Comparison of ENCODE assay signal across 20 mouse cellular contexts in genomic region chr4:107550546-107550945, GRCm38 (mm10).
DNase-seq lines count a peak whose midpoint lies in the region; ATAC-seq and TF ChIP-seq lines count a peak whose summit lies in the region.
"Had no signal": no experiment of that assay in that cellular context is flagged by ENCODE, and none has a peak within 500 bp of the region (broad histone marks: within the 10 kb centered on the region; RNA-seq: fewer than 3 reads in every experiment).

No protein-coding gene starts in this region.

- H3K9me3 ChIP-seq in limb, embryonic 11.5 days (ENCODE audit: control insufficient read depth, low read length), result no peaks in the 10 kb centered on the region
- H3K9me3 ChIP-seq: midbrain, embryonic 13.5 days; neural tube, embryonic 12.5 days had no signal

- H3K4me3 ChIP-seq in gastrocnemius, adult 2 months, result no peak overlapping the region
- H3K4me3 ChIP-seq in limb, embryonic 11.5 days (ENCODE audit: low read depth, low read length), result no peak overlapping the region
- H3K4me3 ChIP-seq: midbrain, embryonic 13.5 days; neural tube, embryonic 12.5 days had no signal

- 74% methylated on average over 3 of the region's 3 CpGs for WGBS in limb, embryonic 11.5 days

- H3K36me3 ChIP-seq in limb, embryonic 11.5 days (ENCODE audit: control insufficient read depth, insufficient read depth, low read length), result no peaks in the 10 kb centered on the region
- H3K36me3 ChIP-seq: midbrain, embryonic 13.5 days; neural tube, embryonic 12.5 days had no signal

- peak; percentile 61; the same call in 1 of the 2 replicates for ATAC-seq in limb, embryonic 11.5 days (ENCODE audit: insufficient number of reproducible peaks, low FRiP score, low TSS enrichment, low read depth)
- ATAC-seq: activated CD4-positive, CD25-positive, alpha-beta regulatory T cell, adult 4 months; hindbrain, embryonic 16.5 days; intestine, postnatal 0 days; midbrain, embryonic 13.5 days had no signal

- no peak for TF ChIP-seq CTCF in gastrocnemius, adult 2 months (IDR thresholded peaks at IDR 0.05)

- intact Hi-C loops in gastrocnemius, adult 2 months (cut with DNase I), result no loop called here

- no peak overlapping the region for H3K9ac ChIP-seq in limb, embryonic 11.5 days (ENCODE audit: low read length)
- H3K9ac ChIP-seq: liver, embryonic 14.5 days; midbrain, embryonic 13.5 days; neural tube, embryonic 12.5 days had no signal

- H3K4me2 ChIP-seq in limb, embryonic 11.5 days (ENCODE audit: low read depth, severe bottlenecking), result no peak overlapping the region
- H3K4me2 ChIP-seq: midbrain, embryonic 13.5 days; neural tube, embryonic 12.5 days had no signal

- no peak overlapping the region for H3K27ac ChIP-seq in gastrocnemius, adult 2 months
- H3K27ac ChIP-seq in limb, embryonic 11.5 days (replicated peaks; ENCODE audit: low read depth, low read length), result no peak overlapping the region; the same call in 1 of the 2 replicates
- H3K27ac ChIP-seq: liver, embryonic 14.5 days; midbrain, embryonic 13.5 days; neural tube, embryonic 12.5 days had no signal

- DNase-seq in gastrocnemius, adult 2 months, result peak; percentile 9
- no peak for DNase-seq in gastrocnemius, adult 18-20 months (ENCODE audit: low spot score)
- peak; percentile 32 for DNase-seq in testis, postnatal 10 days (ENCODE audit: low spot score)
- no peak for DNase-seq in testis, postnatal 14 days (ENCODE audit: low spot score)
- peak; percentile 80 for DNase-seq in NIH3T3 (ENCODE audit: low read depth)
- DNase-seq in limb, embryonic 11.5 days (ENCODE audit: low spot score), result no peak
- no peak for DNase-seq in frontal cortex, adult 2 months (ENCODE audit: extremely low spot score in 1 of 2, low spot score in 1 of 2)
- DNase-seq in adrenal gland, postnatal 36 days, result no peak
- DNase-seq: adrenal gland, postnatal 14 days; cerebellum, adult 11 months; gastrocnemius, postnatal 10 days; heart, adult 18-20 months; heart, postnatal 4 days; lung, postnatal 10 days had no signal

- peaks cover 26% of the 10 kb centered on the region for H3K4me1 ChIP-seq in limb, embryonic 11.5 days (ENCODE audit: control insufficient read depth, insufficient read depth, low read length)
- H3K4me1 ChIP-seq: midbrain, embryonic 13.5 days had no signal

- no peaks in the 10 kb centered on the region for H3K27me3 ChIP-seq in limb, embryonic 11.5 days (ENCODE audit: control insufficient read depth, insufficient read depth, low read length)
- H3K27me3 ChIP-seq: midbrain, embryonic 13.5 days; neural tube, embryonic 12.5 days had no signal

Comparison
In these comparisons a context has a peak if more than half of its experiments do, and no peak if none do; other contexts are left out.
1. DNase-seq: peak in gastrocnemius, adult 2 months (single experiment), testis, postnatal 10 days (single experiment) and NIH3T3 (single experiment); none in gastrocnemius, adult 18-20 months (single experiment), testis, postnatal 14 days (single experiment), limb, embryonic 11.5 days (single experiment), frontal cortex, adult 2 months (0 of 2) and adrenal gland, postnatal 36 days (0 of 2).